Mouse (Mus musculus) 3134 (cell line): Measurements from ENCODE around the gene Vasp.

Experiments
- DNase-seq: peaks from one replicate; pipeline ENCODE4 v3.0.0-alpha.2; 2011; ENCODE audit warnings: low spot score; ENCODE audit not compliant: insufficient read length; ENCODE audit errors: extremely low read depth

Vasp gene

GRCm38 (mm10) chr7:19239986-19240385 is 31.6 kb downstream of the Vasp start:
- DNase-seq: no peak

GRCm38 (mm10) chr7:19239423-19239822 is 32.2 kb downstream of the Vasp start:
- peak; percentile 53 for DNase-seq

- no peak for DNase-seq
Measured at GRCm38 (mm10) chr7:19238344-19238743, 33.3 kb downstream of the Vasp start.

- DNase-seq: no peak
Measured at GRCm38 (mm10) chr7:19236411-19236810, 35.2 kb downstream of the Vasp start.

GRCm38 (mm10) chr7:19235092-19235671 is 36.4 kb downstream of the Vasp start:
- DNase-seq: no peak

GRCm38 (mm10) chr7:19234652-19235051 is 37.0 kb downstream of the Vasp start:
- no peak for DNase-seq

GRCm38 (mm10) chr7:19231849-19232248 is 39.8 kb downstream of the Vasp start:
- DNase-seq: no peak

GRCm38 (mm10) chr7:19230899-19231298 is 40.7 kb downstream of the Vasp start:
- DNase-seq: no peak

GRCm38 (mm10) chr7:19230041-19230580 is 41.5 kb downstream of the Vasp start:
- no peak for DNase-seq

GRCm38 (mm10) chr7:19229404-19229803 is 42.2 kb downstream of the Vasp start:
- DNase-seq: no peak

GRCm38 (mm10) chr7:19228793-19229148 is 42.8 kb downstream of the Vasp start:
- DNase-seq: no peak

GRCm38 (mm10) chr7:19227883-19228792 is 43.5 kb downstream of the Vasp start, which contains the start of gene Opa3:
TSS of gene Opa3 (plus strand) at chr7:19228334.
- DNase-seq: peak; percentile 100

- peak; percentile 32 for DNase-seq
Measured at GRCm38 (mm10) chr7:19226817-19227797, 44.5 kb downstream of the Vasp start.

GRCm38 (mm10) chr7:19224933-19225332 is 46.7 kb downstream of the Vasp start:
- DNase-seq: no peak

- no peak for DNase-seq
Measured at GRCm38 (mm10) chr7:19222875-19223274, 48.7 kb downstream of the Vasp start.

- no peak for DNase-seq
Measured at GRCm38 (mm10) chr7:19222189-19222588, 49.4 kb downstream of the Vasp start.

- DNase-seq: no peak
Measured at GRCm38 (mm10) chr7:19220061-19220460, 51.6 kb downstream of the Vasp start.

GRCm38 (mm10) chr7:19217944-19218343 is 53.7 kb downstream of the Vasp start:
- no peak for DNase-seq

GRCm38 (mm10) chr7:19217492-19217891 is 54.1 kb downstream of the Vasp start:
- DNase-seq: no peak

GRCm38 (mm10) chr7:19214940-19215339 is 56.7 kb downstream of the Vasp start:
- no peak for DNase-seq

- DNase-seq: no peak
Measured at GRCm38 (mm10) chr7:19214369-19214768, 57.2 kb downstream of the Vasp start.
